Mouse (Mus musculus) urinary bladder, postnatal 36 days (tissue): ENCODE measurements around the gene Wdr45b.
"Not testable (repeated sequence)": the region's sequence is repeated elsewhere in the genome, so short reads cannot be mapped to it uniquely, and the experiment has no call there.

Experiments
- DNase-seq, 2 experiments: peaks; one replicate each; pipeline ENCODE4 v3.0.0; 2022; ENCODE audit warnings: low spot score in 2 of 2, mixed read lengths in 1 of 2

Wdr45b gene

GRCm38 (mm10) chr11:121354091-121354707, at the start of gene Wdr45b:
Wdr45b (minus strand) TSS chr11:121354445.
- DNase-seq, result peak; percentile 98

GRCm38 (mm10) chr11:121392405-121392804, 38.2 kb upstream of the Wdr45b start:
- no peak for DNase-seq

- no peak for DNase-seq
Measured at GRCm38 (mm10) chr11:121390793-121391192, 36.5 kb upstream of the Wdr45b start.

GRCm38 (mm10) chr11:121388554-121388945, 34.3 kb upstream of the Wdr45b start:
- DNase-seq, result no peak

GRCm38 (mm10) chr11:121387750-121388553, 33.7 kb upstream of the Wdr45b start, which contains the start of gene Rab40b:
Rab40b (minus strand) TSS chr11:121388251.
- peak; percentile 78 to 92 for DNase-seq

- no peak for DNase-seq
Measured at GRCm38 (mm10) chr11:121380294-121380693, 26.0 kb upstream of the Wdr45b start.

GRCm38 (mm10) chr11:121378644-121379043, 24.4 kb upstream of the Wdr45b start:
- no peak for DNase-seq

GRCm38 (mm10) chr11:121373305-121373704, 19.1 kb upstream of the Wdr45b start:
- no peak for DNase-seq

GRCm38 (mm10) chr11:121370337-121370994, 16.2 kb upstream of the Wdr45b start:
- no peak for DNase-seq

- DNase-seq, result no peak
Measured at GRCm38 (mm10) chr11:121369622-121370021, 15.4 kb upstream of the Wdr45b start.

- no peak for DNase-seq
Measured at GRCm38 (mm10) chr11:121368731-121369130, 14.5 kb upstream of the Wdr45b start.

GRCm38 (mm10) chr11:121367170-121367707, 13.0 kb upstream of the Wdr45b start:
- no peak for DNase-seq

GRCm38 (mm10) chr11:121362212-121362611, 8.0 kb upstream of the Wdr45b start:
- DNase-seq, result no peak

GRCm38 (mm10) chr11:121353326-121354090, 737 bp downstream of the Wdr45b start:
- DNase-seq, result peak; percentile 7 to 22

GRCm38 (mm10) chr11:121348727-121349126, 5.5 kb downstream of the Wdr45b start:
- DNase-seq, result not testable (repeated sequence)

GRCm38 (mm10) chr11:121348166-121348565, 6.1 kb downstream of the Wdr45b start:
- no peak for DNase-seq

GRCm38 (mm10) chr11:121347036-121347435, 7.2 kb downstream of the Wdr45b start:
- no peak for DNase-seq

GRCm38 (mm10) chr11:121342423-121342822, 11.8 kb downstream of the Wdr45b start:
- DNase-seq, result not testable (repeated sequence)

- DNase-seq, result no peak
Measured at GRCm38 (mm10) chr11:121340287-121340686, 14.0 kb downstream of the Wdr45b start.

- DNase-seq, result no peak
Measured at GRCm38 (mm10) chr11:121339647-121340046, 14.6 kb downstream of the Wdr45b start.

- DNase-seq, result no peak
Measured at GRCm38 (mm10) chr11:121331641-121332040, 22.6 kb downstream of the Wdr45b start.
